Mouse (Mus musculus) bone marrow, adult 2 months (tissue): ENCODE results near the gene Ift81.

Experiments used
- CTCF ChIP-seq: fragments of 200-500 bp; IDR thresholded peaks from 2 replicates; pipeline ENCODE4 v1.5.1; 2011; ENCODE audit warnings: low read length, control low read depth; ENCODE audit not compliant: control insufficient read depth, insufficient read depth
- POLR2A ChIP-seq: fragments of 200-500 bp; IDR thresholded peaks from 2 replicates; pipeline ENCODE4 v1.6.1; 2011; ENCODE audit warnings: low read depth, mild to moderate bottlenecking, control low read depth, low read length, borderline replicate concordance; ENCODE audit not compliant: control insufficient read depth

DNA sequence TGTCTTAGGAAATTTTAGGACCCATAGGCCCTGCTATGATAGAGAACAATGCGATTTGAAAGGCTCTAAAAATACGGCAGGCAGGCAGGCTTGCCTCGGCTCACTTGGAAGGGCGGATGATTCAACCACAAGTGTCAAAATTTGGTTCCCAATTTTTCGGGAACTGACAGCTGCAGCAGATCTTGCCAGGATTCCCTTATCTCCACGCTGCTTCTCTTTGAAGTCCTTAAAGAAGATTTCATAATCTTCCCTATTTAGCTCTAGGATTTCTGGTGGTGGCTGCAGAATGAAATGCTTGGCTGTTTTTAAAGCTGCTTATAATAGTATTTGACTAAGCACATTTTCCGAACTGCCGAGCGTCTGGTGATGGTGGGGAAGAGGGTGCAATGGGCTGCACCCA is 28.8 kb downstream of the Ift81 start:
- TF ChIP-seq CTCF, result no peak
- no peak for TF ChIP-seq POLR2A
